Mouse (Mus musculus) heart, postnatal 0 days (tissue): ENCODE results near the gene Pbx3. TPM values are rescaled to one million over a fixed set of nuclear protein-coding genes. Genes with fewer than 3 reads are reported as not detected.
A peak's percentile ranks its signal among the peaks of the same experiment; 100 is the strongest.

ENCODE experiments used
- ATAC-seq: fragments of 200-750 bp; cut with Nextera tagmentation; 2 replicates; pipeline ENCODE4 v1.8.0; 2017; ENCODE audit warnings: low read depth, moderate number of reproducible peaks, moderate library complexity; ENCODE audit not compliant: insufficient read depth
- DNase-seq: peaks from one replicate; pipeline ENCODE4 v3.0.0-alpha.2; 2016; ENCODE audit warnings: low spot score
- H3K27ac ChIP-seq: fragments of 300-500 bp; sonication (generic); 2 replicates; pipeline ENCODE4 v1.5.1; 2014; ENCODE audit warnings: low read depth, mild to moderate bottlenecking
- H3K27me3 ChIP-seq: fragments of 300-500 bp; sonication (generic); 2 replicates; pipeline ENCODE4 v1.6.1; 2014; ENCODE audit warnings: low read length, mixed read lengths; ENCODE audit not compliant: control insufficient read depth, insufficient read depth
- H3K36me3 ChIP-seq: fragments of 300-500 bp; sonication (generic); replicated peaks from 2 replicates; pipeline ENCODE4 v1.6.1; 2014; ENCODE audit warnings: low read length, mixed read lengths; ENCODE audit not compliant: control insufficient read depth, insufficient read depth
- H3K4me1 ChIP-seq: fragments of 300-500 bp; sonication (generic); 2 replicates; pipeline ENCODE4 v1.6.1; 2014; ENCODE audit warnings: antibody characterized with exemption; ENCODE audit not compliant: control insufficient read depth, insufficient read depth
- H3K4me2 ChIP-seq: fragments of 300-500 bp; sonication (generic); 2 replicates; pipeline ENCODE4 v1.6.1; 2014; ENCODE audit warnings: low read depth, mild to moderate bottlenecking, low read length, moderate library complexity
- H3K4me3 ChIP-seq: fragments of 300-500 bp; sonication (generic); 2 replicates; pipeline ENCODE4 v1.5.1; 2014; ENCODE audit warnings: low read depth, low read length
- H3K9ac ChIP-seq: fragments of 300-500 bp; sonication (generic); replicated peaks from 2 replicates; pipeline ENCODE4 v1.6.1; 2014; ENCODE audit warnings: low read depth, low read length, mixed read lengths
- H3K9me3 ChIP-seq: fragments of 300-500 bp; sonication (generic); replicated peaks from 2 replicates; pipeline ENCODE4 v1.6.1; 2016; ENCODE audit warnings: low read length; ENCODE audit not compliant: control insufficient read depth
- CTCF ChIP-seq: IDR thresholded peaks from 2 replicates; pipeline ENCODE4 v1.5.1; 2016; ENCODE audit warnings: antibody characterized with exemption, control low read depth, low read depth
- EP300 ChIP-seq: IDR thresholded peaks from 2 replicates; pipeline ENCODE4 v1.6.1; 2016; ENCODE audit warnings: antibody characterized with exemption, low read depth
- WGBS: fragments of 180-500 bp; shearing (Covaris S2); extraction: QIAGEN DNeasy Blood & Tissue Kit; methylation state at CpG from one replicate; pipeline ENCODE4 v1.1.7; 2014; 5-methylcytosine and 5-hydroxymethylcytosine counted together
- polyA plus RNA-seq: library from polyadenylated mRNA; unstranded; fragments of >200 nt; fragmentation: Nextera tagmentation; extraction: Ambion mirVana; gene quantifications from 2 replicates; pipeline ENCODE4 v1.2.1, GENCODE M21; 2015
- total RNA-seq: library from RNA; depleted of rRNA; stranded (reverse); fragments of >200 nt; gene quantifications from 2 replicates; pipeline ENCODE4 v1.2.3, GENCODE M21; 2014; ENCODE audit warnings: low replicate concordance

Gene Pbx3
- total and polyA plus RNA-seq, 2 experiments from 2014 or later = 11.4 to 34.3 TPM

GRCm38 (mm10) chr2:34371441-34372304, 1.3 kb downstream of the Pbx3 start:
- peak overlapping the region; percentile 98 for H3K27ac ChIP-seq
- H3K9ac ChIP-seq = peak overlapping the region; percentile 94
- ATAC-seq (peak; percentile 44), DNase-seq (peak; percentile 36)
- no peaks in the 10 kb centered on the region for H3K9me3 ChIP-seq
- H3K36me3 ChIP-seq = no peaks in the 10 kb centered on the region
- under 1% methylated on average over 58 of the region's 118 CpGs for WGBS
- TF ChIP-seq CTCF (no peak), EP300 (no peak)
- H3K4me2 ChIP-seq = peak overlapping the region; percentile 83
- no peaks in the 10 kb centered on the region for H3K27me3 ChIP-seq
- H3K4me1 ChIP-seq = peaks cover 11% of the 10 kb centered on the region; the same call in 1 of the 2 replicates
- peak overlapping the region; percentile 95 for H3K4me3 ChIP-seq

- no peak for TF ChIP-seq EP300
- no peak for TF ChIP-seq CTCF
- Histone ChIP-seq H3K27me3 (no peaks in the 10 kb centered on the region), H3K4me1 (peaks cover 11% of the 10 kb centered on the region; the same call in 1 of the 2 replicates), H3K9ac (peak overlapping the region; percentile 94), H3K9me3 (no peaks in the 10 kb centered on the region), H3K36me3 (no peaks in the 10 kb centered on the region), H3K4me2 (peak overlapping the region; percentile 83), H3K4me3 (peak overlapping the region; percentile 95), H3K27ac (peak overlapping the region; percentile 98)
- under 1% methylated on average over 42 of the region's 42 CpGs for WGBS
- DNase-seq (no peak), ATAC-seq (no peak)
Observed at GRCm38 (mm10) chr2:34370725-34371440, 2.1 kb downstream of the Pbx3 start.

GRCm38 (mm10) chr2:34370349-34370724, 2.6 kb downstream of the Pbx3 start:
- peak overlapping the region; percentile 98; the same call in 1 of the 2 replicates for H3K27ac ChIP-seq
- H3K36me3 ChIP-seq = no peaks in the 10 kb centered on the region
- H3K4me3 ChIP-seq = peak overlapping the region; percentile 95
- H3K9me3 ChIP-seq = no peaks in the 10 kb centered on the region
- TF ChIP-seq EP300 (no peak), CTCF (no peak)
- no peak for DNase-seq
- peaks cover 11% of the 10 kb centered on the region; the same call in 1 of the 2 replicates for H3K4me1 ChIP-seq
- H3K4me2 ChIP-seq = peak overlapping the region; percentile 83
- WGBS = 20% methylated on average over 7 of the region's 7 CpGs
- peak overlapping the region; percentile 94 for H3K9ac ChIP-seq
- no peaks in the 10 kb centered on the region for H3K27me3 ChIP-seq
- no peak for ATAC-seq

- 24% methylated on average over 6 of the region's 6 CpGs for WGBS
- Histone ChIP-seq H3K36me3 (no peaks in the 10 kb centered on the region), H3K9ac (no peak overlapping the region), H3K27ac (no peak overlapping the region), H3K4me3 (no peak overlapping the region), H3K27me3 (no peaks in the 10 kb centered on the region), H3K4me2 (peak overlapping the region; percentile 18; the same call in 1 of the 2 replicates), H3K4me1 (peaks cover 10% of the 10 kb centered on the region; the same call in 1 of the 2 replicates), H3K9me3 (no peaks in the 10 kb centered on the region)
- no peak for ATAC-seq
- no peak for TF ChIP-seq CTCF
- no peak for TF ChIP-seq EP300
- no peak for DNase-seq
Observed at GRCm38 (mm10) chr2:34368396-34368795, 4.5 kb downstream of the Pbx3 start.

- TF ChIP-seq EP300 (no peak), CTCF (no peak)
- Histone ChIP-seq H3K4me2 (no peak overlapping the region), H3K27me3 (no peaks in the 10 kb centered on the region), H3K9ac (no peak overlapping the region), H3K36me3 (no peaks in the 10 kb centered on the region), H3K4me3 (no peak overlapping the region), H3K9me3 (no peaks in the 10 kb centered on the region), H3K27ac (no peak overlapping the region), H3K4me1 (peaks cover 5% of the 10 kb centered on the region; the same call in 1 of the 2 replicates)
- 88% methylated on average over 2 of the region's 2 CpGs for WGBS
- no peak for ATAC-seq
- no peak for DNase-seq
Observed at GRCm38 (mm10) chr2:34367024-34367423, 5.9 kb downstream of the Pbx3 start.
